Mouse (Mus musculus) thymus, adult 2 months (tissue): ENCODE results near the gene Frmd4a. TPM values are rescaled to one million over a fixed set of nuclear protein-coding genes. Genes with fewer than 3 reads are reported as not detected.

Experiments used
- DNase-seq: peaks from one replicate; pipeline ENCODE4 v3.0.0; 2021
- H3K27ac ChIP-seq: fragments of 200-500 bp; 2 replicates; pipeline ENCODE4 v1.5.1; 2012; ENCODE audit warnings: low read length, control low read depth; ENCODE audit not compliant: control insufficient read depth, insufficient read depth
- H3K27me3 ChIP-seq: fragments of 200-500 bp; 2 replicates; pipeline ENCODE4 v1.6.1; 2012; ENCODE audit warnings: mild to moderate bottlenecking, low read length, moderate library complexity, mixed read lengths; ENCODE audit not compliant: control insufficient read depth, insufficient read depth
- H3K36me3 ChIP-seq: fragments of 200-500 bp; 2 replicates; pipeline ENCODE4 v1.6.1; 2012; ENCODE audit warnings: mild to moderate bottlenecking, low read length, moderate library complexity; ENCODE audit not compliant: control insufficient read depth, insufficient read depth
- H3K4me1 ChIP-seq: fragments of 200-500 bp; replicated peaks from 2 replicates; pipeline ENCODE4 v1.6.1; 2012; ENCODE audit warnings: low read length; ENCODE audit not compliant: control insufficient read depth, insufficient read depth
- H3K4me3 ChIP-seq: fragments of 200-500 bp; 2 replicates; pipeline ENCODE4 v1.5.1; 2012; ENCODE audit warnings: mild to moderate bottlenecking, low read length, control low read depth, moderate library complexity; ENCODE audit not compliant: control insufficient read depth, insufficient read depth
- CTCF ChIP-seq: fragments of 200-500 bp; IDR thresholded peaks from 2 replicates; pipeline ENCODE4 v1.5.1; 2012; ENCODE audit warnings: mild to moderate bottlenecking, control low read depth, low read length, moderate library complexity, borderline replicate concordance; ENCODE audit not compliant: control insufficient read depth, poor library complexity, insufficient read depth; ENCODE audit errors: extremely low read depth
- POLR2A ChIP-seq: fragments of 200-500 bp; IDR thresholded peaks from 2 replicates; pipeline ENCODE4 v1.6.1; 2012; ENCODE audit warnings: mild to moderate bottlenecking, low read length, control low read depth, moderate library complexity; ENCODE audit not compliant: control insufficient read depth, poor library complexity, insufficient read depth; ENCODE audit errors: extremely low read depth
- WGBS: fragments of 180-500 bp; shearing (Covaris S2); methylation state at CpG from one replicate; pipeline ENCODE4 v1.1.7; 2018; 5-methylcytosine and 5-hydroxymethylcytosine counted together
- polyA plus RNA-seq: library from polyadenylated mRNA; depleted of rRNA; stranded (reverse); fragments of >200 nt; gene quantifications from 2 replicates; pipeline ENCODE4 v1.2.3, GENCODE M21; 2012

Frmd4a gene
- polyA plus RNA-seq, 1 experiment = 17.5 TPM

DNA sequence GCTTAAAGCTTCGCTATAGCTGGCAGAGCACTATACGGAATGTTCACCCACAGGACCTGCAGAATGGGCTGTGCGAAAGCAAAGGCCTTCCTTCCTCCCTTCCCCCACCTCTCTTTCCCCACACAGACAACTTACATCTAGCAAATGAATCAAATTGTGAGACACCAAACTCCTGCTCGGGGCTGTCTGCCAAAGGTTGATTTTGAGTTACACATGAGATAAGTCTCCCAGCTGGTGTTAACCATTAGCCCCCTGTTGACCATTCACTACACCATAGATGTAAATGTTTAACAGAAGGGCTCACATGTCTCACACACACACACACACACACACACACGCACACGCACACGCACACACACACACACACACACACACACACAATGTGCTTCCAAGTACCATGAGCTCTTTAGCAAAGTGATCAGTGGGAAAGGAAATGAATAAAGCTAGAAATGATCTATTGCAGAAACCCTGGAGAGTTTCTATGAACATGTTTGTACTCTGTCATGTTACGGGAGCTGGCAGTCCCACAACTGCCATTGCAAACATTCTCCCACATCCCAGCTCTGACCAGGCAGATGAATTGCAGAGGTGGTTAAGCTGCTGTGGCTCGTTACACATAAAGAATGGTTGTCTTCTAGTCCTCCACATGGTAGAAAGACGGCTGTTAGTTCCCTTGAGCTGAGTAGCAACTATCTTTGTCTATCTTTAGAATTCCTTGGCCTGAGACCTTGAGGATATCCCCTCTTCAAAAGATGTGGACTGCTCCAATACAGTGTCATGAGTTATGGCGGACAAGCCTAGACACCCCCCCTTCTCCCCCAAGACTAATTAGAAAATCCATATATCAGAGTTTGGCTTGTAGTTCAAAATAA lies 492.9 kb downstream of the Frmd4a start:
- 92% methylated on average over 11 of the region's 11 CpGs for WGBS
- no peaks in the 10 kb centered on the region for H3K36me3 ChIP-seq
- no peak for DNase-seq
- no peak overlapping the region for H3K4me3 ChIP-seq
- no peak overlapping the region for H3K27ac ChIP-seq
- TF ChIP-seq POLR2A (no peak), CTCF (no peak)
- no peaks in the 10 kb centered on the region for H3K4me1 ChIP-seq
- H3K27me3 ChIP-seq = no peaks in the 10 kb centered on the region

DNA sequence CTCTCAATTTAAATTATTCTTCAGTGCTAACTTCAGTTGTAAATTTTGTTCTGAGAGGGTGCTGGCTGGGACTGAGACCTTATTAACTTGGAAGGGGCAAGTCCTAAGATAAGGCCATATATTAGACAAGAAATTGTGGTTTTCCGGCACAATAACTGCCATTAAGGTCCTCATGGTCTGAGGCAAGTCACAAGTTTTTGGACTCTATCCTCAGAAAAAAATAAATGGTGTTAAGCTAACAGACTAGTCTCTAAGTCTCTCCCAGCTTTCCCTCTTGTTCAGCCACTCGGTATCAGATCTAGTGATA lies 493.5 kb downstream of the Frmd4a start:
- no peaks in the 10 kb centered on the region for H3K27me3 ChIP-seq
- no peak overlapping the region for H3K27ac ChIP-seq
- no peak for DNase-seq
- H3K4me3 ChIP-seq = no peak overlapping the region
- no peak for TF ChIP-seq POLR2A
- TF ChIP-seq CTCF = no peak
- H3K4me1 ChIP-seq = no peaks in the 10 kb centered on the region
- WGBS = 93% methylated on average over 2 of the region's 2 CpGs
- no peaks in the 10 kb centered on the region for H3K36me3 ChIP-seq

GRCm38 (mm10) chr2:4512607-4513006 lies 495.1 kb downstream of the Frmd4a start:
- 87% methylated on average over 14 of the region's 14 CpGs for WGBS
- no peaks in the 10 kb centered on the region for H3K36me3 ChIP-seq
- no peak overlapping the region for H3K27ac ChIP-seq
- H3K4me1 ChIP-seq = no peaks in the 10 kb centered on the region
- no peak for DNase-seq
- TF ChIP-seq POLR2A = no peak
- TF ChIP-seq CTCF = no peak
- H3K4me3 ChIP-seq = no peak overlapping the region
- no peaks in the 10 kb centered on the region for H3K27me3 ChIP-seq

DNA sequence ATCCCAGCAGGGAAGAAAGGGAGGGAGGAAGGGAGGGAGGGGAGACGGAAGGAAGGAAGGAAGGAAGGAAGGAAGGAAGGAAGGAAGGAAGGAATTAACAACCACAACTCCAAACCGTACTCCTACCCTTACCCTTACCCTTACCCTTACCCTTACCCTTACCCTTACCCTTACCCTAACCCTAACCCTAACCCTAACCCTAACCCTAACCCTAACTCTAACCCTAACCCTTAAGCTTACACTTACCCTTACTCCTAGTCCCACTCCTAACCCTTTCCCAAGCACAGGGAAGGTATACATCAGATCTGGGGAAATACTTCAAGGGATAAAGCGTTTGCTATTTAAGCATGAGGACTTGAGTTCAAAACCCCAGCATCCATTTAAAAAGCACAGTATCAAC lies 498.4 kb downstream of the Frmd4a start:
- DNase-seq = no peak
- 81% methylated on average over 3 of the region's 3 CpGs for WGBS
- no peak overlapping the region for H3K27ac ChIP-seq

DNA sequence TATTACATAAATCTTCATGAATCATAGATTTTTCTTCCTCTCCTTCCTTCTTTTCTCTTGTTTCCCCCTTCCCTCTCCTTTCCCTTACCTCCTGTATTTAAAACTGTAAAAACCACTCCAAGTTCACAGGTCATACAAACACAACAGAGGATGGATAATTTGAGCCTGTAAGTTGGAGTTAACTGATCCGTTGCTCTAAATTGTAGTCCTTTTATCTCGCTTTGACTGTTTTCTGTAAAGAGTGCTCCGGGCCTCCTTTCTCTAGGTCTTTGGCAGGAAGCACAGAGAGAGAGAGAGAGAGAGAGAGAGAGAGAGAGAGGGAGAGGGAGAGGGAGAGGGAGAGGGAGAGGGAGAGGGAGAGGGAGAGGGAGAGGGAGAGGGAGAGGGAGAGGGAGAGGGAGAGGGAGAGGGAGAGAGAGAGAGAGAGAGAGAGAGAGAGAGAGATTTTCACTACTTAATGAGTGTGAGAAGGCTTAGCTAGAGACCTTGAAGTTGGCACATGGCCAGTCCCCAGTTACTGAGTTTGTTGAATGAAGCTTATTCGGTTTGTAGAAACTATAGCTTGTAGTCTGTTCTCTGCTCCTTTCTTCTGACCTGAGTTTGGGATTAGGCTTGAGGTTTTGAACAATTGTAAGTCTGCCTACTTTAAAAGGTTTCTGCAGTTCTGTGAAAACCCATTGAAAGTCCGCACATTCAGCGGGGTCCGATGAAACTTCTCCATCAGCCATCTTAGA lies 499.5 kb downstream of the Frmd4a start:
- 79% methylated on average over 7 of the region's 7 CpGs for WGBS
- Histone ChIP-seq H3K36me3 (no peaks in the 10 kb centered on the region), H3K4me1 (no peaks in the 10 kb centered on the region), H3K27ac (no peak overlapping the region), H3K27me3 (no peaks in the 10 kb centered on the region), H3K4me3 (no peak overlapping the region)
- TF ChIP-seq CTCF (no peak), POLR2A (no peak)
- DNase-seq = no peak

More for the DNA sequence above, 498.4 kb downstream of the Frmd4a start:
- Histone ChIP-seq H3K4me3 (no peak overlapping the region), H3K36me3 (no peaks in the 10 kb centered on the region), H3K27me3 (no peaks in the 10 kb centered on the region), H3K4me1 (no peaks in the 10 kb centered on the region)
- no peak for TF ChIP-seq CTCF
- TF ChIP-seq POLR2A = no peak

DNA sequence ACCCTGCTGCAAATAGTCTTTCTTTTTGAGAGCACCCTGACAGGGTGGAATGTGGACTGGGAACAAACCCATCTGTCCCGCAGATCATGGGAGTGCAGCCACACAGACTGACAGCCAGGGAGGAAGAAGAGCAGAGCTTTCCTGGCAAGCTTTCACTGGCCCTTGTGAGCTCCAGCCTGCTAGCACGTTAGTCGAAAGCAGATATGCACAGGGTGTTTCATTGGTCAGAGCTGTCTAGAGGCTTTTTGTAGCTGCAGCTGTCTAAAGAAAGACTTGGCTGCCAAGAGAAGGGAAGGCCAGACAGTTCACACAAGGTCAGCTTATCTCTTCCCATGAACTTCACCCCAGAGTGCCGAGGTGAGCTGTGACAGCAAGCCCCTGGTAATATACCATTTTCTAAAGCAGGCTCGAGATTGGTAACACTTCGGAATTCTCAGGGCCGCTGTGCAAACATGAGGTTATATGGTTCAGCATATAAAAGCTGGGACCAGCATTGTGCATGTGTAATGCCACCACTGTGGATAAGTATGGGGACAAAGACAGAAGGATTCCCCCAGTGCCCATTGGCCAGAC lies 500.1 kb downstream of the Frmd4a start:
- no peak overlapping the region for H3K4me3 ChIP-seq
- no peak for DNase-seq
- H3K36me3 ChIP-seq = no peaks in the 10 kb centered on the region
- H3K27me3 ChIP-seq = no peaks in the 10 kb centered on the region
- TF ChIP-seq CTCF = no peak
- no peak for TF ChIP-seq POLR2A
- H3K4me1 ChIP-seq = no peaks in the 10 kb centered on the region
- 83% methylated on average over 7 of the region's 7 CpGs for WGBS
- H3K27ac ChIP-seq = no peak overlapping the region
